13 mouse cellular contexts compared by ENCODE assay signal in genomic region chrX:139596404-139596803, GRCm38 (mm10).
"Had no signal": no experiment of that assay in that cellular context is flagged by ENCODE, and none has a peak within 500 bp of the region (broad histone marks: within the 10 kb centered on the region; RNA-seq: fewer than 3 reads in every experiment).

No protein-coding gene starts in this region.

- H3K4me1 ChIP-seq: hindbrain, embryonic 10.5 days; intestine, embryonic 15.5 days; limb, embryonic 12.5 days; megakaryocyte, embryonic 14.5 days had no signal

- DNase-seq: layer of hippocampus, adult 9-11 months; liver, embryonic 13.5 days; lung, postnatal 14 days; right cerebral cortex, postnatal 14 days had no signal

- H3K4me2 ChIP-seq: hindbrain, embryonic 14.5 days; intestine, embryonic 15.5 days; limb, embryonic 12.5 days; liver, embryonic 13.5 days; lung, embryonic 14.5 days; midbrain, embryonic 11.5 days had no signal

- H3K27me3 ChIP-seq: intestine, embryonic 15.5 days; liver, embryonic 13.5 days; megakaryocyte, embryonic 14.5 days had no signal

- H3K9ac ChIP-seq: hindbrain, embryonic 14.5 days; intestine, embryonic 15.5 days; limb, embryonic 12.5 days; liver, embryonic 13.5 days; lung, embryonic 14.5 days had no signal

- ATAC-seq: intestine, embryonic 15.5 days had no signal

- H3K9me3 ChIP-seq: hindbrain, embryonic 10.5 days; intestine, embryonic 15.5 days; limb, embryonic 12.5 days; liver, embryonic 13.5 days; megakaryocyte, embryonic 14.5 days had no signal

- H3K36me3 ChIP-seq: hindbrain, embryonic 10.5 days; intestine, embryonic 15.5 days; limb, embryonic 12.5 days; liver, embryonic 13.5 days had no signal

- H3K27ac ChIP-seq: hindbrain, embryonic 10.5 days; hindbrain, embryonic 14.5 days; intestine, embryonic 15.5 days; limb, embryonic 12.5 days; liver, embryonic 13.5 days; macrophage; stomach, postnatal 0 days had no signal

- H3K4me3 ChIP-seq: hindbrain, embryonic 10.5 days; intestine, embryonic 15.5 days; limb, embryonic 12.5 days; liver, embryonic 13.5 days; megakaryocyte, embryonic 14.5 days had no signal
